Mouse (Mus musculus): ENCODE measurements at regions not wholly inside any gene's neighbourhood (a gene's known extent, or its start where the extent isn't known, plus 50 kb on each side); places are given as distances from the start of the nearest gene placed in this dataset.

DNA sequence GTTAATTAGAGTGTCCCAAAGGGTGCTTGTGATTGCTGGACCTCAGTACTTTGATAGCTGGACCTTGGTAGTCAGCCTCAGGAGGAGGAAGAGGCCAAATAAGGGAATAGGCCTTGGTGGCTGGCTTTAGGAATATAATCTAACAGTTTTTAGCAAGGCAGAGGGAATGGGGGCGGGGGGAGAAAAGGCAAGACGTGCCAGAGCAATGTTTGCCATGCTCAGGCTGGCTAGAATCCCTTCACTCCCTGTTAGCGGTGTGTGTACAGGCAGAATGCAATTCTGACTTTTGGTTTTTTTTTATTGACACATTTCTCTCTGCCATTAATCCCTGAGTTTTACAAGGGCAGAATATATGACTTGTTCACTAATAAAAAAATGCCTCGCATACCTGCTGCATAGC is 192.2 kb downstream of the Suds3 start:
- Histone ChIP-seq H3K79me2 (ENCODE audit: control insufficient read depth, insufficient read depth) (no peaks in the 10 kb centered on the region), H3K4me3 (no peak overlapping the region), H3K36me3 (ENCODE audit: control insufficient read depth, insufficient read depth) (no peaks in the 10 kb centered on the region), H3ac (ENCODE audit: control insufficient read depth, insufficient read length) (no peak overlapping the region), H3K27me3 (ENCODE audit: control insufficient read depth, insufficient read depth, insufficient read length) (no peaks in the 10 kb centered on the region), H3K4me2 (ENCODE audit: low read depth) (no peak overlapping the region)
- TF ChIP-seq CEBPB (IDR thresholded peaks at IDR 0.05; ENCODE audit: insufficient read depth, poor library complexity, severe bottlenecking) (no peak), MAX (IDR thresholded peaks at IDR 0.05; ENCODE audit: low read depth) (no peak), MYOD1 (IDR thresholded peaks at IDR 0.05; ENCODE audit: control insufficient read depth in 1 of 3, insufficient read length in 2 of 3, low read depth in 2 of 3) (no peak), POLR2AphosphoS2 (IDR thresholded peaks at IDR 0.05; ENCODE audit: insufficient read length, low read depth) (no peak), REST (IDR thresholded peaks at IDR 0.05; ENCODE audit: insufficient read depth, insufficient read length) (no peak), TCF3 (IDR thresholded peaks at IDR 0.05; ENCODE audit: insufficient read length, low read depth) (no peak), E2F4 (IDR thresholded peaks at IDR 0.05; ENCODE audit: insufficient read depth) (no peak), USF1 (IDR thresholded peaks at IDR 0.05; ENCODE audit: low read depth) (no peak), MYOG (IDR thresholded peaks at IDR 0.05; ENCODE audit: control insufficient read depth in 1 of 3, insufficient read depth in 1 of 3, insufficient read length in 2 of 3, low read depth in 2 of 3) (no peak), SRF (IDR thresholded peaks at IDR 0.05; ENCODE audit: control insufficient read depth, insufficient read length, low read depth) (no peak), POLR2A (IDR thresholded peaks at IDR 0.05; ENCODE audit: insufficient read length, low read depth) (no peak), TCF12 (IDR thresholded peaks at IDR 0.05; ENCODE audit: insufficient read depth, poor library complexity, severe bottlenecking) (no peak)

- no peaks in the 10 kb centered on the region for H3K27me3 ChIP-seq (ENCODE audit: control insufficient read depth, insufficient read depth, insufficient read length)
- TF ChIP-seq SRF (IDR thresholded peaks at IDR 0.05; ENCODE audit: control insufficient read depth, insufficient read length, low read depth) = no peak
- no peak for TF ChIP-seq POLR2AphosphoS2 (IDR thresholded peaks at IDR 0.05; ENCODE audit: insufficient read length, low read depth)
- TF ChIP-seq POLR2A (IDR thresholded peaks at IDR 0.05; ENCODE audit: insufficient read length, low read depth) = no peak
- TF ChIP-seq E2F4 (IDR thresholded peaks at IDR 0.05; ENCODE audit: insufficient read depth) = no peak
- TF ChIP-seq TCF12 (IDR thresholded peaks at IDR 0.05; ENCODE audit: insufficient read depth, poor library complexity, severe bottlenecking) = no peak
- TF ChIP-seq CEBPB (IDR thresholded peaks at IDR 0.05; ENCODE audit: insufficient read depth, poor library complexity, severe bottlenecking) = no peak
- TF ChIP-seq MYOD1 (IDR thresholded peaks at IDR 0.05; ENCODE audit: control insufficient read depth in 1 of 3, insufficient read length in 2 of 3, low read depth in 2 of 3) = no peak
- TF ChIP-seq MAX (IDR thresholded peaks at IDR 0.05; ENCODE audit: low read depth) = no peak
- TF ChIP-seq MYOG (IDR thresholded peaks at IDR 0.05; ENCODE audit: control insufficient read depth in 1 of 3, insufficient read depth in 1 of 3, insufficient read length in 2 of 3, low read depth in 2 of 3) = no peak
- TF ChIP-seq USF1 (IDR thresholded peaks at IDR 0.05; ENCODE audit: low read depth) = no peak
- no peak for TF ChIP-seq REST (IDR thresholded peaks at IDR 0.05; ENCODE audit: insufficient read depth, insufficient read length)
- TF ChIP-seq TCF3 (IDR thresholded peaks at IDR 0.05; ENCODE audit: insufficient read length, low read depth) = no peak
- no peak overlapping the region for H3K4me2 ChIP-seq (ENCODE audit: low read depth)
- no peak overlapping the region for H3ac ChIP-seq (ENCODE audit: control insufficient read depth, insufficient read length)
- H3K36me3 ChIP-seq (ENCODE audit: control insufficient read depth, insufficient read depth) = no peaks in the 10 kb centered on the region
- H3K79me2 ChIP-seq (ENCODE audit: control insufficient read depth, insufficient read depth) = no peaks in the 10 kb centered on the region
- no peak overlapping the region for H3K4me3 ChIP-seq
These were observed 193.7 kb downstream of the Suds3 start for GRCm38 (mm10) chr5:116922059-116922671.

DNA sequence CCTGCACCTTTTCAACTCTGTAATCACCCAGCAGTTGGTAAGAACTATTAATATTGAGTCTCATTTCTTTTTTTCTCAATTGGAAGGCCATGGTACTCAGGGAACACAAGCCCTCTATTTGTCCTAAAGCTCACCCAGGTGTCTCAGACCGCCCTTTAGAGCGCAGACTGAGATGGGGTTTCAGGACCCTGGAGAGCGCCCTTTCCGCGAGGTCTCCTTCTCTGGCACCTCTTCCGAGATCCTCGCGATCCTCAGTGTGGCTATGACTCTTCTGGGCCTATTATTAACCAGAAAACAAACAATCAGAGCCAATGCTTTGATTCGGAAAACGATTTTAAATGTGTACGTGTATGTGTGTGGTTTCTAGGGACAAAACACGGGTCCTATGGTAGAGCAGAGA is 201.0 kb downstream of the Suds3 start:
- no peaks in the 10 kb centered on the region for H3K27me3 ChIP-seq (ENCODE audit: control insufficient read depth, insufficient read depth, insufficient read length)
- H3K36me3 ChIP-seq (ENCODE audit: control insufficient read depth, insufficient read depth) = no peaks in the 10 kb centered on the region
- H3K4me3 ChIP-seq = no peak overlapping the region
- TF ChIP-seq MAX (IDR thresholded peaks at IDR 0.05; ENCODE audit: low read depth) (no peak), REST (IDR thresholded peaks at IDR 0.05; ENCODE audit: insufficient read depth, insufficient read length) (peak; percentile 50)
- no peak overlapping the region for H3K4me2 ChIP-seq (ENCODE audit: low read depth)
- H3ac ChIP-seq (ENCODE audit: control insufficient read depth, insufficient read length) = no peak overlapping the region
- no peaks in the 10 kb centered on the region for H3K79me2 ChIP-seq (ENCODE audit: control insufficient read depth, insufficient read depth)

GRCm38 (mm10) chr5:116900846-116901245 is 215.1 kb downstream of the Suds3 start:
- TF ChIP-seq POLR2AphosphoS2 (IDR thresholded peaks at IDR 0.05; ENCODE audit: insufficient read length, low read depth) (no peak), SRF (IDR thresholded peaks at IDR 0.05; ENCODE audit: control insufficient read depth, insufficient read length, low read depth) (no peak), TCF12 (IDR thresholded peaks at IDR 0.05; ENCODE audit: insufficient read depth, poor library complexity, severe bottlenecking) (no peak), POLR2A (IDR thresholded peaks at IDR 0.05; ENCODE audit: insufficient read length, low read depth) (no peak), E2F4 (IDR thresholded peaks at IDR 0.05; ENCODE audit: insufficient read depth) (no peak), REST (IDR thresholded peaks at IDR 0.05; ENCODE audit: insufficient read depth, insufficient read length) (no peak), CEBPB (IDR thresholded peaks at IDR 0.05; ENCODE audit: insufficient read depth, poor library complexity, severe bottlenecking) (no peak), MYOG (IDR thresholded peaks at IDR 0.05; ENCODE audit: control insufficient read depth in 1 of 3, insufficient read depth in 1 of 3, insufficient read length in 2 of 3, low read depth in 2 of 3) (no peak), TCF3 (IDR thresholded peaks at IDR 0.05; ENCODE audit: insufficient read length, low read depth) (no peak), USF1 (IDR thresholded peaks at IDR 0.05; ENCODE audit: low read depth) (no peak), MYOD1 (IDR thresholded peaks at IDR 0.05; ENCODE audit: control insufficient read depth in 1 of 3, insufficient read length in 2 of 3, low read depth in 2 of 3) (no peak), MAX (IDR thresholded peaks at IDR 0.05; ENCODE audit: low read depth) (no peak)
- Histone ChIP-seq H3K4me2 (ENCODE audit: low read depth) (no peak overlapping the region), H3K27me3 (ENCODE audit: control insufficient read depth, insufficient read depth, insufficient read length) (no peaks in the 10 kb centered on the region), H3K79me2 (ENCODE audit: control insufficient read depth, insufficient read depth) (no peaks in the 10 kb centered on the region), H3K36me3 (ENCODE audit: control insufficient read depth, insufficient read depth) (no peaks in the 10 kb centered on the region), H3ac (ENCODE audit: control insufficient read depth, insufficient read length) (no peak overlapping the region), H3K4me3 (no peak overlapping the region)

GRCm38 (mm10) chr5:116897391-116897790 is 218.5 kb downstream of the Suds3 start:
- Histone ChIP-seq H3K36me3 (ENCODE audit: control insufficient read depth, insufficient read depth) (no peaks in the 10 kb centered on the region), H3K4me3 (no peak overlapping the region), H3K27me3 (ENCODE audit: control insufficient read depth, insufficient read depth, insufficient read length) (no peaks in the 10 kb centered on the region), H3ac (ENCODE audit: control insufficient read depth, insufficient read length) (no peak overlapping the region), H3K4me2 (ENCODE audit: low read depth) (no peak overlapping the region), H3K79me2 (ENCODE audit: control insufficient read depth, insufficient read depth) (no peaks in the 10 kb centered on the region)
- TF ChIP-seq MYOG (IDR thresholded peaks at IDR 0.05; ENCODE audit: control insufficient read depth in 1 of 3, insufficient read depth in 1 of 3, insufficient read length in 2 of 3, low read depth in 2 of 3) (no peak), MAX (IDR thresholded peaks at IDR 0.05; ENCODE audit: low read depth) (no peak), REST (IDR thresholded peaks at IDR 0.05; ENCODE audit: insufficient read depth, insufficient read length) (no peak), TCF3 (IDR thresholded peaks at IDR 0.05; ENCODE audit: insufficient read length, low read depth) (no peak), CEBPB (IDR thresholded peaks at IDR 0.05; ENCODE audit: insufficient read depth, poor library complexity, severe bottlenecking) (no peak), POLR2AphosphoS2 (IDR thresholded peaks at IDR 0.05; ENCODE audit: insufficient read length, low read depth) (no peak), TCF12 (IDR thresholded peaks at IDR 0.05; ENCODE audit: insufficient read depth, poor library complexity, severe bottlenecking) (no peak), SRF (IDR thresholded peaks at IDR 0.05; ENCODE audit: control insufficient read depth, insufficient read length, low read depth) (no peak), USF1 (IDR thresholded peaks at IDR 0.05; ENCODE audit: low read depth) (no peak), POLR2A (IDR thresholded peaks at IDR 0.05; ENCODE audit: insufficient read length, low read depth) (no peak), MYOD1 (IDR thresholded peaks at IDR 0.05; ENCODE audit: control insufficient read depth in 1 of 3, insufficient read length in 2 of 3, low read depth in 2 of 3) (no peak), E2F4 (IDR thresholded peaks at IDR 0.05; ENCODE audit: insufficient read depth) (no peak)

All from myocyte (in vitro differentiated cells).